Mouse (Mus musculus): ENCODE measurements around the gene Inip.
"Not testable (repeated sequence)": the region's sequence is repeated elsewhere in the genome, so short reads cannot be mapped to it uniquely, and the experiment has no call there.

Gene Inip

DNA sequence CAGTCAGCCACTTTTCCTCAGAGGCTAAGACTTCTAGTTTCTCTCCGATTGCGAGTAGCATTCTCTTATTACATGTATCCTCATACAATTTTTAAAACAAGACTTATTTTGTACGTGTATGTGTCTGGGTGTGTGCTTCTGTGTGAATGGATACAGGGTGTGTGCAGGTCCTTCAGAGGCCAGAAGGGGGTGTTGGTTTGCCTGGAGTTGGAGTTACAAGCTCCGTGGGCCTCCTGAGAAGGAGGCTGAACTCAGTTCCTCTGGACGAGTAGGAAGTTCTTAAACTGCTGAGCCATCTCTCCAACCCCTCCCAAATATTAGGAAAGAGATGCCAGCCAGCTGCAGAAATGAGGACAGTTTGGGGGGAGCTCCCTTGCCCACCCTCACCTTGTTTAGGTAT is 7.0 kb upstream of the Inip start:
- no peak for DNase-seq (ENCODE audit: low read depth, low spot score)

DNA sequence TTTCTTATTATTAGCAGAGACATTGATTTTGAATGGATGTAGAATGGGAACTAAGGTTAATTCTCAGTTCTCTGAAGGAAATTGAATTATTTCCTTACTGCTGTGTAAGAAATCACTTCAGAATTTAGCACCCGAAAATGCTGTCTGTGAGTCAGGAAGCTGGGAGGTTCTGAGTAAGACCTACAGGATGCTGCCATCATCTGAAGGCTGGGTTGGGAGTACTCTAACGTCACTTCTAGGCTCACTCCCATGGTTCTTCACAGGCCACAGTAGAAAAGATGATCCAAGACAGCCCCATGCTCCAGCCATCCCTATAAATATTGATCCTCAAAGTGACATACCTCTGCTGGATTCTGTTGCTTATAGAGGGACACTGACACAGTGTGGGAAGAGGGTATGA is 6.1 kb upstream of the Inip start:
- no peak for DNase-seq (ENCODE audit: low read depth, low spot score)

DNA sequence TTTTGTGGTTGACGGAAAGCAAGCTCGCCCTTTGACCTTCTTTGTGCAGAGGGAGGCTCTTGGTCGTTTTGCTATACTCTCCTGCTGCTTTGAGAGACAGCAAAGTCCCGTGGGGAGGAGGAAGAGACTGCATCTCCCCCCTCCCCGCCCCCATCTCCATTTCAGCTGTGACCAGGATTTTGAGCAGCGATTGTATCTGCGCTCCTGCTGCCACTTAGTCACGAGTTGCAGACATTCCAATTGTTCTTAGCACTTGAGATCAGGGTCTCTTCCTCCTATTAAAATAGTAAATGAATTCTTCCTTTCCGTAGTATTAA is 5.4 kb upstream of the Inip start:
- no peak for DNase-seq (ENCODE audit: low read depth, low spot score)

DNA sequence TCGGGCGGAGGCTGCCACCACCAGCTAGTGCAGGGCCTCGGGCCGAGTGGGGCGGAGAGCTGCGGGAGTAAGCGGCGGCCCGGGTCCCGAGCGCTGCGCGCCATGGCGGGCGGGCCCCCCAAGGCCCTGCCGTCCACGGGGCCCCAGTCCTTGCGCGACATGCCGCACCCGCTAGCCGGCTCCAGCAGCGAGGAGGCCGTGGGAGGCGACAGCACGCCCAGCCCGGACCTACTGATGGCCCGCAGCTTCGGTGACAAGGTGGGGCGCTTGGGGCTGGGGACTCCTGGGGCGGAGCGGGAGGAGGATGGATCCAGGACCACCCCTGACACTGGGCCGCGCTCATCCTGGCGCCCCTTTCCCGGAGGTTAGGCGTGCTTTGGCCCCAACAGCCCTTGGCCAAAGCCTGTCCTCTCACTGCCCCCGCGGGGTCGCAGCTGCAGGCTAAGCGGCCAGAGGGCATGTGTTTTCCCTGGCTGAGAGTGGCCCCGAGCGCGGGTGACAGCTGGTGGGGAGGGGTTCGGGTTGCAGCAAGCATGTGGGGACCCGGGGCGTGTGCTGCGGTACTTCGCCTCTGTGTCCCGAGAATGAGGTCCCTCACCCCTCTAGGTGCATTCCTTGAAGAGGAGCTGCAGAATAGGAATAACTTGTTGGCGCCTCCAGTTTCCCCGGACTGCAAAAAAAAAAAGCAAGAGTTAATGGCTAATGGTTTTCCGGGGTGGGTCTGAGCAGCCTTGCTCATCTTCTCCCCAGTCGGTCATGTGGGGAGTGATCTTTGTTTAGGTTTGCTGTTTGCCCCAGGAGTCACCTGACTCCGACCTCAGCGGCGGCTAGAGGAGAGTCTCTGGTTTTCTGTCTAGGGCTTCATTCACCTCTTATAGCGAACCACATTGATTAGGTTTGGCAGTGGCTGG is 4.8 kb upstream of the Inip start:
- DNase-seq (ENCODE audit: low read depth, low spot score), result no peak

DNA sequence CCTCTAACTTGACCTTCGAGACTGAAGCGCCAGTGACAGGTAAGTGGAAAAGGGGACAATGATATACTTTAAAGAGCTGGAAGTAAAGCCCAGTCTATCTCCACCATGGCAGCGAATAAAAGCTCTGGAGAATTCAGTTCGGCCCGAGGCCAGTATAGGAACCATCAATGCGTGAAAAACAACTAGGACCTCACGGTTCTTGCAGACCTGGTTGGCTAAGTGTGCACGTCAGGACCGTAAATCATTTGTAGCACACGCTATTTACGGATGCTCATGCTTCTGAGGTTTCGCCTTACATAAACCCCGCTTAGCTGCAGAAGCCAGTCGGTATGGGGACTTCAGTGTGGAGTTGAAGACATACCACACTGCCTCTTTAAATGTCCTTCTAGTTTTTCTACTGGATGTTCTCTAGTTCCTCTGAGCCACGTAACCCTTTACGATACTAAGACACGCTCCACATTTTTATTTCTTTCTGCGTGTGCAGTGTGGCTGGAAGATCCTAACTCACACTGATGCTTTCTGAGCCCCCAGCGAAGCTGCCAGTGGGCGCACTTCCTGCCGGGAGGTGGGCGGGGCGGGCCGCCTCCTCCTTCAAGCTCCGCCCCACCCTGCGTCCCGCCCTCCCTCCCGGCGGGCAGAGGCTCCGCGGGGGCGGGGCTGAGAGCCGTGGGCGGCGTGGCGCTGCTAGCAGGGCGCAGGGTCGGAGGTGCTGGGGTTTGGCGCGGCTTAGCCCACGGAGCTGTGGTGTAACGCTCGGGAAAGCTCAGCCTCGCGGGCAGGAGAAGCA is 4.0 kb upstream of the Inip start, which contains the start of gene Snx30:
TSS of gene Snx30 (plus strand) at position 660 of the 787 bp plus-strand sequence.
- DNase-seq (ENCODE audit: low read depth, low spot score), result peak; percentile 81

DNA sequence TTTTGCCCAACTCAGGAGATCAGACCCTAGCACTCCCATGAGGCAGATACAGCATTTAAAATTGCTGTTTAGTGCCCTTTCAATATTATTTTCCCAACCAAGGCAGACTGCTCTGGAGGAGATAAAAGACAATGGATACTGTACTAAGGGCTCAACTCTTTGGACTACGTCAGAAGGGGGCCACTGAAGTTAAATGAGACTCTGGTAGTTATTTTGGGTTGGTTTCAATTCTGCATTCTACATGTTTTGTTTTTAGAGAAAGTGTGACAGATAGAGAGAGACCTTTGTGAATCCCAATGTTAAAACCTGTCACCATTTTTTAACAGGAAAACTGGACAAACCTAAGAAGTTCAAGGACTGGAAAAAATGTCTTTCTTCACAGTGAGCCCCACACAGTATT is 3.4 kb upstream of the Inip start:
- no peak for DNase-seq (ENCODE audit: low read depth, low spot score)

DNA sequence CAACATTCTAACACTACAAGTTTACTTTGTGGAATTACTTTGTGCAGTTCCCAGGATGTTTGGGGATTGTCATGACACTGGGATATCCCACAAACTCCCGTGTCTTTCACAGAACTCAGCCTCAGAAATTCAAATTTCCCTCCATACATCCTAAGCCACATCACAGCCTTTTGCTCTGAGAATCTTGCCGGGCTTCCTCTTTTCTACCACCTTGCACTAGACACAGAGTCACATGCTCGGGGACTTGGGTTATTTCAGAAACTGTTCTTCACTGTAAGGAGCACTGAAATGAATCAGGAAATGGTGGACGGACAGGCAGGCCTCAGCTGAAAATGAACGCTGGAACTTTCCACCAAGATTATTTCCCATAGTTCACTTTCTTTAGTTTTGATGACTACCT is 2.0 kb upstream of the Inip start:
- DNase-seq (ENCODE audit: low read depth, low spot score), result no peak

DNA sequence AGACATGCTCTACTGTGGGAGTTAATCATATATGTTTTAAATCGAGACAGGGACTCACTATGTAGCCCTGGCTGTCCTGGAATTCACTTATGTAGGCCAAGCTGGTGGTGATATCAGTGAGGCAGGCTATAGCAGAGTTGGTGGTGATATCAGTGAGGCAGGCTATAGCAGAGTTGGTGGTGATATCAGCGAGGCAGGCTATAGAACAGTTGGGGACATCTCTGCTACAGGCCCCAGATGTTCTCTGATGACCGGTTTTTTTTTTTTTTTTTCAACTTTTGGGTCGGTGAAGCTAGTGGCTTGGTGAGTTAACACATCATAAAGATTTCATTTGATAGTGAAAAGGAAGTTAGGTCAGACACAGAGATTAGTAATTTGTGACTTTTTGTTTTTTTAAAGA is 1.4 kb upstream of the Inip start:
- DNase-seq (ENCODE audit: low read depth, low spot score), result no peak

DNA sequence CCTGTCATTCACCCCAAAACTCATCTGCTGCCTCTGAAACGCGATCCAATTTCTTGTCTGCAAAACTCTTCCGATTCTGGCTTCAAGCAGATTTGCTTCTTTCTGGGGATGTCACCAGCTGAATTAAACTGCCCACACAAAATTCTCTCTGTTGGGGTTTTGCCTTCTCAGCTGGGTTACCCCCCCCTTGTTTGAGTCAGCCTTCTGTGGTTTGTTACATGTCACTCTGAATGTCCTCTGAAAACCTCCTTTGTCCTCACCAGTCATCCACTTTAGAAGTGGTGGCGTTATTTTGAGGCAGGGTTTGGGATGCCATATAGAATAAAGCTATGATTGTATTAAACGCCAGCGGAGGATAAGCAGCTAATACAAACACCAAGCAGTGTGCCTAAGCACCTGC is 718 bp upstream of the Inip start:
- no peak for DNase-seq (ENCODE audit: low read depth, low spot score)

DNA sequence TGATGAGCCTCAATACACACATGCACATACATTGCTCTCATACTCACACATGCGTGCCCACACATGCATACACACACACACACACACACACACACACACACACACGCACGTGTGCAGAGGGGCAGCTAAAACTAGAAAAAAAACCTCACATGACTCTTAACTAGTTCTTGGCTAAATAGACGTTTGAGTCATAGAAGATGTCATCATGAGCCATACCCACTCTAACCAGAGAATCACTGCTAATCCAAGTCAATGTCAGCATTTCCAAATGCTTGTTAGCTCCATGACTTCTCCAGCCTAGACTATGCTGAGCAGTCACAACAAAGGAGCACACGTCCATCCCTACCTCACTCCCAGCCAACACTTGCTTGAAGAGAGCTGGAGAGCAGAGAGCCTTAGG is 1.2 kb downstream of the Inip start:
- DNase-seq (ENCODE audit: low read depth, low spot score), result no peak

DNA sequence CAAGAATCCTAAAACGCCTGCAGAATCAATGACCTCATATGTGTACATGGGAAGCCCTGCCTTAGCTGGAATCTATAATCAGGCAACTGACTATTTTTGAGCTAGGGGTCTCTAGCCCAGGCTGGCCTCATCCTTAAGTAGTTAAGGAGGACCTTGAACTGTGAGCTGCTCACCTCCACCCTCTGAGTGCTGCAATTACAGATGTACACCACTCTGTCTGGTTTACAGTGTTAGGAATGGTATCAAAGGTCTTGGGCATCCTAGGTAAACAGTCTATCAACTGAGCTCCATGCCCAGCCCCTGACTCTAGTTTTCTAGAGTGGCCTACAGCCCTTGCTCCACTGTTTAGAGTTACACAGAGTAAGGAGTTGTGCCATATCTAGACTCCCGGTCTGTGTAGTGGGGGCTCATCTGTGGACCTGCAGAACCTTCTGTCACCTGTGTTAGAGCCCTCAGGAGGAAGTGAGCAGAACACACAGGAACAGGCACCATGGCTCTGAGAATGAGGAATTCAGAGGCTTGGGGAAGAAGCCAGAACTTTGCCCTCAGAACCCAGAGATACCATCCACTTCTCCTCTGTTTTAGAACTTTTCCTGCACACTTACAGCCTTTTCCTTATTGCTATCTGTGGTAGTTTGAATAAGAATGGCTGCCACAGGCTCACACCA is 5.5 kb downstream of the Inip start:
- no peak for DNase-seq (ENCODE audit: low read depth, low spot score)

DNA sequence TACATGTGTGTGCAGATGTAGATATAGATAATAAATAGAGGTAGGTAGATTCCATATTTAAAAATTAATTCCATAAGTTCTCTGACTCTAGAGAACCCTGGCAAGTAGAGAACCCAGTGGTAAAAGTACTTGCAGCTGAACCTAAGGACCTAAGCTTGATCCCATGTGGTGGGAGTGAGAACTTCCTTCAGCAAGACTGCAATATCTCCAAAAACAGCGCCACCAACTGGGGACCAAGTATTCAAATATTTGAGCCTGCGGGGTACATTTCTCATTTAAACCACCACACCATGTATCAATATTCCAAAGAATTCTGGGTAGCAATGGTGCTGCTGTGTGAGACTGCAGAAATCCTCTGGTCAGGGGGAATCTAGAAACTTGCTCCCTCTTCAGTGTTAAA is 7.3 kb downstream of the Inip start:
- no peak for DNase-seq (ENCODE audit: low read depth, low spot score)

DNA sequence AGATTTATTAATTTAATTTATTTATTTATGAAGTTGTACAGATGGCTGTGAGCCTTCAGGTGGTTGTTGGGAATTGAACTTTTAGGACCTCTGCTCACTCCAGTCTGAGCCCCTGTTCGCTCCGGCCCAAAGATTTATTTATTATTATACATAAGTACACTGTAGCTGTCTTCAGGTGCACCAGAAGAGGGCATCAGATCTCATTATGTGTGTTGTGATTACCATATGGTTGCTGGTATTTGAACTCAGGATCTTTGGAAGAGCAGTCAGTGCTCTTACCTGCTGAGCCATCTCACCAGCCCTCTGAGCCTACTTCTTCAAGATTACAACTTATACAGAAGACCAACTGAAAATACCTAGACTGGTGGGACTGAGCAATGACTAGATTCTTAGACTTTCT is 7.8 kb downstream of the Inip start:
- DNase-seq (ENCODE audit: low read depth, low spot score), result not testable (repeated sequence)

DNA sequence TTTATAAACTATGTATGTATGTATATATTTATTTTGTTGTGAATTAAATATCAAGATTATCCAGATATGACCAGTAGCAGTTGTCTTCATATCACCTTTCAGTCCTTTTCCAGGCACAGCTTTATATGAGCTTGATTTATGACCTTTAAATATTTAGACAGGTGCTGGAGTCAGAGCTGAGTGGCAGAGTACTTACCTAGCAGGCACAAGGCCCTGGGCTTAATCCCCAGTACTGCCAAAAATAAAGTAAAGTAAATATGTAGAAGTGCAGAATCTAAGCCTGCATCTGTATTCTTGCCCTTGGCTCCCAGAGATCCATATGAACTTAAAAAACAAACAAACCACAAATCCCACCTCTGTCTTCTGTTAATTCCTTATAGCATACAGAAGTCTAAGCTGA is 12.4 kb downstream of the Inip start:
- DNase-seq (ENCODE audit: low read depth, low spot score), result no peak

DNA sequence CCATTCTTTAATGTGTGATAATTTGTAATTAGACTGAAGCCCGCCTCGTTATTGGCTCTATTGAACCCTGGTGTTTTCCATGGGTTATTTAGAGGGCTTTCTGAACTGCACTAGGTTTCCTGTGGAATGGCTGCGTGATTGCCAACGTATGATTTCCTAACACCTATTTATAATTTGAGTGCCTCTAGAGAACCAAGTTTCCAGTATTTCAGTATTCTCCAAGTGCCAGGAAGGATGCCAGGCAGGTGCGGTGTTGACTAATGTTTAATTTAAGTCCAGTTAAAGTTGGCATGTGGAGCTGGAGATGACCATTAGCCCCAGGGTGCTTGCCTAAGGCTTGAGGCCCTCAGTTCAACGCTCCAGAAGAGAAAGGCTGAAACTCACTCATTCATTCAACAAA is 14.3 kb downstream of the Inip start:
- DNase-seq (ENCODE audit: low read depth, low spot score), result no peak

DNA sequence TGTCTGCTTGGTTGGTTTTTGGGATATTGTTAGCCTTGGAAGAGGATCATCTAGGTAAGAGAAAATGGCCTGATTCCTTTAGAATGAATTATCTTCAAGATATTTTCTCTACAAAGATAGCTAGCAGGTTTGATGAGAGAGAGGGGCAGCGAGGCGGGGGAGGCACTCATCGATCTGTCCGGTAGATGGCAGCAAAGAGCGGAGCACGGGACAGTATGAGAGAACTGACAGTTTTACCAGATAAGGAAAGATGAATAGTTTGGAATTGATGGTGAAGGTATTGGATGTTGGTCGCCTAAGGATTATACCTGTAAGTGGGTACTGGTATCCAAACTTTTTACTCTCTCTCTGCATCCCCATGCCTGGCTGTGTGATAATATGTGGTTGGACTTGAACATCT is 14.7 kb downstream of the Inip start:
- no peak for DNase-seq (ENCODE audit: low read depth, low spot score)

DNA sequence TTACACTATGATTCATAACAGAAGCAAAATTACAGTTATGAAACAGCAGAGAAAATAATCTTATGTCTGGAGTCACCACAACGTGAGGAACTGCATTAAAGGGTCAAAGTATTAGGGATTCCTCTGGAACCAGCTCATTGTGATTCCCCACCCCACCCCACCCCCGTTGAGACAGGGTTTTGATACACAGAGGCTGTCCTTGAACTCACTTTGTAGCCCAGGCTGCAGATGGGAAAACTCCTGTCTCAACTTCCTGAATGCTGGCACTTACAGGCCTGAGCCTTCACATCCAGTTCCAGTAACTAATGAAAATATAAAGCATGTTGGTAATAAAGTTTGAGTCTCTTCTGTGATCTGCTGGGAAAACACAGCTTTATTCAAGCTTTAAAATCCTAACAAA is 16.0 kb downstream of the Inip start:
- no peak for DNase-seq (ENCODE audit: low read depth, low spot score)

DNA sequence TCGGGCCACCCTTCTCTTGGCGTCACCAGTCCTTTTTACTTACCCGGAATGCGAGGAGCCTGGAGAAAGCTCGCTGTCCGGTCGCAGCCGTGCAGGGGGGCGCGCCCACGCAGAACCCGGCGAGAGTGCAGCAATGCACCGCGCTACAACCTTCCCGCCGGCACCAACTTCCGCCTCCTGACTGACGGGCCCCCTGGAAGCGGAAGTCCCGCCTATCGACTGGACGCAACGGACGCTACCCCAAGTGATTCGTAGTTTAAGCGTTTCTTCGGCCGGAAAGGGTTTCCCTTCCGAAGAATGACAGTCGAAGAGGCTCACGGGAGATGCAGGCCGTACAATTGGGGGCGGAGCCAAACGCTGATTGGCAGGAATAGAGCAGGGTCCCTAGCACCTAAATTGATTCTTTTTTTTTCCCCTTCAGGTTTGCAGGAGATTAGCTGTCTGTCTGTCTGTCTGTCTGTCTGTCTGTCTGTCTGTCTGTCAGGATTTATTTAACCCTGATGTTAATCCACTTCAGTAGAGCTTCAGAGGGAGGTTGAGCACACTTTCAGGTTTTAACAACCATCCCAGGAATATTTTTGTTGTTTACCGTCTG is 17.6 kb downstream of the Inip start:
- DNase-seq (ENCODE audit: low read depth, low spot score), result peak; percentile 94

DNA sequence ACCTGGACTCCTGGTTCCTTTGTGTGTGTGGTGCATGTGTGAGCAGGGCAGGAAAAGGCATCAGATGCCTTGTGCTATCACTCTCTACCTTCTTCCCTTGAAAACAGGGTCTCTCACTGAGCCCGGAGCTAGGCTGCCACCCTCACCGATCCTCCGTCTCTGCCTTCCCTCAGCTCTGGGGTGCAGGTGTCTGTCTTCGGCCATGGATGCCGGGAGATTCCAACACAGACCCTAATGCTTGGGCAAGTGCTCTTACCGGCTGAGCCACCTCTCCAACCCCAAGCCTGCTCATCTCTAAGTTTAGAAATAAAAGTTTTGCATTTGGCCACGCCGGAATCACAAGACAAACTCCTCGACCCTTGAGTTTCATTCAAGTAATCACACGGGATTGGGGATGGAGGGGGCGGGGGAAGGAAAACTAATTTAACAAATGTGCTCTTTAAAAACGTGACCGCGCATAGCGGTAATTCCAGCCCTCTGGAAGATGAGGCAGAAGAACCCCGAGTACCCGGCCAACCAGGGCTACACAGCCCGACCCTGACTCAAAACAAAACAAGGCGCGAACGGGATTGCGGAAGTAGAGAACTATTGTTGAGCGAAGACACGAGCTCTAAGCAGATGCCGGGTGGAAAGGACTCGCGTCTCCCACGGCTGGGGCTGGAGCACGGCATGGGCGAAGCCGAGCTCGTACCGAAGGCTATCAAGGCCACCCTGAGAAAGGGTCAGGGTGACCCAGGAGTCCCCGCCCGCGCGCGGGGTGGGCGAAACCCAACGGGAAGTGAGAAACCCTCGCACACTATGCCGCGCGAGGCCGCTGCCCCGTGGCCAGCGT is 18.3 kb downstream of the Inip start:
- DNase-seq (ENCODE audit: low read depth, low spot score), result no peak

DNA sequence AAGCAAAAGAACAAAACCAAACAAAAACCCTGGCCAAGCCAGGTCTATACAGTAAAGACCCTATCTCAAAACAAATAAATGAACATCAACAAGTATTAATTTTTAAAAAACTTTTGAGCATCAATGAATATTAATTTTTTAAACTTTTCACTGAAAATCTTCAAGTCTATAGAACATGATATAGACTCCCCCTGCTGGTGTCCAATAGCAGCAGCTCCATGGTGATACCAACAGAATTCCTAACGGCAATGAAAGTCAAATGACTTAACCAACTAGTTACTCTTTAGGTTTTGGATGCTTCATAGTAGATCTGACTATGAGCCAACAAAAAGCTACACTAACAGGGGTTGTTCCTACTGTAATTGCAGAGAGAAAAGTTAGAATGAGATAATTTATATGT is 20.8 kb downstream of the Inip start:
- no peak for DNase-seq (ENCODE audit: low read depth, low spot score)

DNA sequence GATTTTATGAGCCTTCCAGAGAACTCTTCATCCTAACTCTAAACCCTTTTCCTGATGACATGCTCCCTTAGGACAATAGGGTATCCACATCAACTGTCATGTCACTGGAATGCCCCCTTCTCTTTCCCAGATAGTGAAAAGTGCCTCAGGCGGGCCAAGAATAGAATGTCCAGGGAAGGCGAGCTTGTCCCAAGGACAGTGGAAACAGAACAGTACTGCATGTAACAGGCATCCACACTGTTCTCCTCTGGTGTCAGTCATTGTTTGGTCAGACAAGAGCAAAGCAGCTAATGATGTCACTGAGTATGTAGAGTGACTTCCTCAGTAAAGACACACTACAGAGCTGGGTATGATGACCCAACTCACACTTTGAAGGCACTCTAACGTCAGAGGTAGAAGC is 23.6 kb downstream of the Inip start:
- no peak for DNase-seq (ENCODE audit: low read depth, low spot score)
